Mouse (Mus musculus): ENCODE measurements at regions not wholly inside any gene's neighbourhood (a gene's known extent, or its start where the extent isn't known, plus 50 kb on each side); places are given as distances from the start of the nearest gene placed in this dataset.

- Histone ChIP-seq H3K4me3 (ENCODE audit: control insufficient read depth in 1 of 2, insufficient read depth in 1 of 2, low read depth in 2 of 2, low read length in 2 of 2) (no peak overlapping the region), H3K27me3 (ENCODE audit: control insufficient read depth in 1 of 2, insufficient read depth in 2 of 2, low read length in 2 of 2) (no peaks in the 10 kb centered on the region), H3K27ac (ENCODE audit: control insufficient read depth, low read depth, low read length) (no peak overlapping the region), H3K9me3 (replicated peaks; ENCODE audit: insufficient read depth, low read length) (no peaks in the 10 kb centered on the region), H3K9ac (ENCODE audit: control insufficient read depth, low read depth, low read length, poor library complexity, severe bottlenecking) (no peak overlapping the region), H3K79me2 (ENCODE audit: control insufficient read depth, insufficient read depth, low read length, poor library complexity) (no peaks in the 10 kb centered on the region), H3K36me3 (ENCODE audit: control insufficient read depth in 1 of 2, insufficient read depth in 2 of 2, low read length in 2 of 2) (no peaks in the 10 kb centered on the region), H3K4me1 (ENCODE audit: control insufficient read depth in 1 of 2, insufficient read depth in 2 of 2, low read length in 2 of 2) (no peaks in the 10 kb centered on the region)
- TF ChIP-seq ELF1 (IDR thresholded peaks at IDR 0.05; ENCODE audit: low read depth, low read length) (no peak), MAFK (IDR thresholded peaks at IDR 0.05; ENCODE audit: borderline replicate concordance, low read depth, low read length) (peak; percentile 77), POLR2AphosphoS2 (IDR thresholded peaks at IDR 0.05; ENCODE audit: low read length) (no peak), SIN3A (IDR thresholded peaks at IDR 0.05; ENCODE audit: low read length) (no peak)
- no peak for DNase-seq (ENCODE audit: low read depth, low spot score)
Observed at GRCm38 (mm10) chr1:35579392-35579791, 488.8 kb upstream of the Hs6st1 start.

DNA sequence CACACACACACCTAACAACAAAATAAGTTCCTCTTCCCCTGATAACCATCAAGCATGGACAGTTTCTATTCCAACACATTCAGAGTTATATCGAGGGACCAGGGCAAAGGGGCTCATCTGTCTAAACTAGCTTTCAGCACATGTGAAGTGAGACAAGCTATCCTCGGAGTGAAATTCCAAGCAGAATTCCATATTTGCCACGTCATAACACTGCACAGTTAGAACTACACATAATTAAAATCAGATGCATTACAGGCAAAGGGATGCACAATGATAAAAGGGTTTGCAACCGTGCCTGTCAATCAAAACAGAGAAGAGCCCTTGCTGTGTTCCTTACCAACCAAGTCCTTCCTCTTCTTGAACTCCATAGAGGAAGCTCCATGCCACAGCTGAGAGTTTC is 488.2 kb upstream of the Hs6st1 start:
- TF ChIP-seq SIN3A (IDR thresholded peaks at IDR 0.05; ENCODE audit: low read length) (no peak), GATA1 (IDR thresholded peaks at IDR 0.05; ENCODE audit: low read depth, low read length) (no peak), UBTF (IDR thresholded peaks at IDR 0.05; ENCODE audit: borderline replicate concordance, insufficient read depth, low read depth, low read length) (no peak), NELFE (IDR thresholded peaks at IDR 0.05; ENCODE audit: low read depth, low read length) (no peak), HCFC1 (IDR thresholded peaks at IDR 0.05; ENCODE audit: low read depth, low read length) (no peak), MAFK (IDR thresholded peaks at IDR 0.05; ENCODE audit: borderline replicate concordance, low read depth, low read length) (no peak), ELF1 (IDR thresholded peaks at IDR 0.05; ENCODE audit: low read depth, low read length) (no peak), POLR2A (IDR thresholded peaks at IDR 0.05; ENCODE audit: control insufficient read depth in 1 of 2, insufficient read depth in 1 of 2, low read depth in 1 of 2, low read length in 2 of 2, poor library complexity in 1 of 2) (no peak), CHD1 (IDR thresholded peaks at IDR 0.05; ENCODE audit: low read depth, low read length) (no peak), CTCF (IDR thresholded peaks at IDR 0.05 in 2 of 3, conservative IDR thresholded peaks at IDR 0.05 in 1 of 3; ENCODE audit: control insufficient read depth in 1 of 3, insufficient read depth in 1 of 3, low read depth in 2 of 3, low read length in 3 of 3, poor library complexity in 1 of 3, severe bottlenecking in 1 of 3) (no peak), MAX (IDR thresholded peaks at IDR 0.05; ENCODE audit: low read length) (no peak)

DNA sequence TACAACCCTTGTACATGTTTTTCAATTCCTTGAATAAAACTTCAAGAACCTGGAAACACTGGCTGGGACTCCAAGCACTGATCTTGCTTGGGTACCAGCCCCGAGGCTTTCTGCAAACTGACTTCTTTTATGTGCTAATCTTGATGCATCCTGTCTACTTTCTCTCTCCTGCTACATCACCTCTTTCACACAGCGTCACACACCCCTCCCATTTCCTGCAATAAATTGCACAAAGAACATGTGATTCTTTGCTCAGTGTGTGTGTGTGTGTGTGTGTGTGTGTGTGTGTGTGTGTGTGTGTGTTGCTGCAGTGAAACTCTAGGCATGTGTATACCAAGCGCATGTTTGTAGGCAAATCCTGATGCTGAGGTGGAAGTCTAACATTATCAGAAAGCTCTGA is 487.7 kb upstream of the Hs6st1 start:
- Histone ChIP-seq H3K27ac (ENCODE audit: control insufficient read depth, low read depth, low read length) (no peak overlapping the region), H3K4me1 (ENCODE audit: control insufficient read depth in 1 of 2, insufficient read depth in 2 of 2, low read length in 2 of 2) (no peaks in the 10 kb centered on the region), H3K36me3 (ENCODE audit: control insufficient read depth in 1 of 2, insufficient read depth in 2 of 2, low read length in 2 of 2) (no peaks in the 10 kb centered on the region), H3K4me3 (ENCODE audit: control insufficient read depth in 1 of 2, insufficient read depth in 1 of 2, low read depth in 2 of 2, low read length in 2 of 2) (no peak overlapping the region), H3K79me2 (ENCODE audit: control insufficient read depth, insufficient read depth, low read length, poor library complexity) (no peaks in the 10 kb centered on the region), H3K9ac (ENCODE audit: control insufficient read depth, low read depth, low read length, poor library complexity, severe bottlenecking) (no peak overlapping the region), H3K27me3 (ENCODE audit: control insufficient read depth in 1 of 2, insufficient read depth in 2 of 2, low read length in 2 of 2) (no peaks in the 10 kb centered on the region), H3K9me3 (replicated peaks; ENCODE audit: insufficient read depth, low read length) (no peaks in the 10 kb centered on the region)
- no peak for DNase-seq (ENCODE audit: low read depth, low spot score)
- TF ChIP-seq TAL1 (IDR thresholded peaks at IDR 0.05; ENCODE audit: low read length) (no peak), ETS1 (IDR thresholded peaks at IDR 0.05; ENCODE audit: low read depth, low read length) (no peak), RCOR1 (IDR thresholded peaks at IDR 0.05; ENCODE audit: low read depth, low read length) (no peak), GABPA (IDR thresholded peaks at IDR 0.05; ENCODE audit: low read depth, low read length) (no peak), HCFC1 (IDR thresholded peaks at IDR 0.05; ENCODE audit: low read depth, low read length) (no peak), JUND (IDR thresholded peaks at IDR 0.05; ENCODE audit: low read depth, low read length) (no peak), BHLHE40 (IDR thresholded peaks at IDR 0.05; ENCODE audit: borderline replicate concordance, low read depth, low read length) (no peak), UBTF (IDR thresholded peaks at IDR 0.05; ENCODE audit: borderline replicate concordance, insufficient read depth, low read depth, low read length) (no peak), KAT2A (conservative IDR thresholded peaks at IDR 0.05; ENCODE audit: low read depth, low read length) (no peak), E2F4 (IDR thresholded peaks at IDR 0.05; ENCODE audit: borderline replicate concordance, low read depth, low read length) (no peak), POLR2AphosphoS2 (IDR thresholded peaks at IDR 0.05; ENCODE audit: low read length) (no peak), ZC3H11A (IDR thresholded peaks at IDR 0.05; ENCODE audit: low read depth, low read length) (no peak)

More for the DNA sequence above, 488.2 kb upstream of the Hs6st1 start:
- Histone ChIP-seq H3K27ac (ENCODE audit: control insufficient read depth, low read depth, low read length) (no peak overlapping the region), H3K79me2 (ENCODE audit: control insufficient read depth, insufficient read depth, low read length, poor library complexity) (no peaks in the 10 kb centered on the region), H3K9me3 (replicated peaks; ENCODE audit: insufficient read depth, low read length) (no peaks in the 10 kb centered on the region), H3K36me3 (ENCODE audit: control insufficient read depth in 1 of 2, insufficient read depth in 2 of 2, low read length in 2 of 2) (no peaks in the 10 kb centered on the region), H3K9ac (ENCODE audit: control insufficient read depth, low read depth, low read length, poor library complexity, severe bottlenecking) (no peak overlapping the region), H3K4me1 (ENCODE audit: control insufficient read depth in 1 of 2, insufficient read depth in 2 of 2, low read length in 2 of 2) (no peaks in the 10 kb centered on the region), H3K27me3 (ENCODE audit: control insufficient read depth in 1 of 2, insufficient read depth in 2 of 2, low read length in 2 of 2) (no peaks in the 10 kb centered on the region), H3K4me3 (ENCODE audit: control insufficient read depth in 1 of 2, insufficient read depth in 1 of 2, low read depth in 2 of 2, low read length in 2 of 2) (no peak overlapping the region)
- no peak for DNase-seq (ENCODE audit: low read depth, low spot score)
